Mouse (Mus musculus) kidney, embryonic 16.5 days (tissue): Measurements from ENCODE around the gene Fmnl2. TPM values are rescaled to one million over a fixed set of nuclear protein-coding genes. Genes with fewer than 3 reads are reported as not detected.

Source experiments
- ATAC-seq: fragments of 200-750 bp; cut with Nextera tagmentation; 2 replicates; pipeline ENCODE4 v1.8.0; 2017; ENCODE audit warnings: moderate TSS enrichment; ENCODE audit not compliant: low FRiP score, low TSS enrichment
- H3K27ac ChIP-seq: fragments of 300-500 bp; sonication (generic); 2 replicates; pipeline ENCODE4 v1.5.1; 2014; ENCODE audit warnings: low read length
- H3K27me3 ChIP-seq: fragments of 300-500 bp; sonication (generic); 2 replicates; pipeline ENCODE4 v1.6.1; 2014; ENCODE audit warnings: low read length, control low read depth, mixed read lengths; ENCODE audit not compliant: insufficient read depth
- H3K36me3 ChIP-seq: fragments of 300-500 bp; sonication (generic); 2 replicates; pipeline ENCODE4 v1.6.1; 2014; ENCODE audit warnings: low read length, control low read depth, mixed read lengths; ENCODE audit not compliant: insufficient read depth
- H3K4me1 ChIP-seq: fragments of 300-500 bp; sonication (generic); 2 replicates; pipeline ENCODE4 v1.6.1; 2014; ENCODE audit warnings: low read length, control low read depth, mixed read lengths; ENCODE audit not compliant: insufficient read depth
- H3K4me2 ChIP-seq: fragments of 300-500 bp; sonication (generic); replicated peaks from 2 replicates; pipeline ENCODE4 v1.6.1; 2014; ENCODE audit warnings: low read depth, low read length
- H3K4me3 ChIP-seq: fragments of 300-500 bp; sonication (generic); 2 replicates; pipeline ENCODE4 v1.5.1; 2014; ENCODE audit warnings: mild to moderate bottlenecking, low read length
- H3K9ac ChIP-seq: fragments of 300-500 bp; sonication (generic); replicated peaks from 2 replicates; pipeline ENCODE4 v1.6.1; 2014; ENCODE audit warnings: low read length
- H3K9me3 ChIP-seq: fragments of 300-500 bp; sonication (generic); 2 replicates; pipeline ENCODE4 v1.6.1; 2016; ENCODE audit warnings: low read length, control low read depth
- WGBS: fragments of 180-500 bp; shearing (Covaris S2); extraction: QIAGEN DNeasy Blood & Tissue Kit; methylation state at CpG from one replicate; pipeline ENCODE4 v1.1.7; 2014; 5-methylcytosine and 5-hydroxymethylcytosine counted together
- polyA plus RNA-seq: library from polyadenylated mRNA; unstranded; fragments of >200 nt; fragmentation: Nextera tagmentation; extraction: Ambion mirVana; gene quantifications from 2 replicates; pipeline ENCODE4 v1.2.1, GENCODE M21; 2015

Fmnl2 gene
- polyA plus RNA-seq, 1 experiment from 2014 or later: 5.7 TPM

DNA sequence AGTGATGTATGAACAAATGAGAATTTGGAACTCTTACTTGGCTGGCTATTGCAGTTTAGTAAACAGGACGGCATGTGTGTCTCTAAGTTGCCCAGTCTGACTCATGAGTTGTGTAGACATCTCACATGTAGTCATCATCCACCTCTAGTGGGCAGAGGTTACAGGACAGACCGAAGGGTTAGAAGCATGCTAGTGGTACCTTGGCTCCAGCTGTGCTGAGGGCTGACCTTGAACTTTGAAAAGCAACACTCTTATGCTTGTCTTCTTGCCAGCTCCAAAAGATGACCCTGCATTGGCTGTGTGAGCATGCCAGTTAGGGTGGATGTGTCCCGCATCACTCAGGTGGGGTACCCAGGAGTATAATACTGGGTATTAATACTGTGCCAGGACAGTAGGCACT, 142.8 kb downstream of the Fmnl2 start:
- H3K27ac ChIP-seq: no peak overlapping the region
- 0 out of 2 replicates have a peak, but pooled peaks cover 4% of the 10 kb centered on the region for H3K4me1 ChIP-seq
- H3K27me3 ChIP-seq: no peaks in the 10 kb centered on the region
- H3K4me2 ChIP-seq: no peak overlapping the region
- H3K36me3 ChIP-seq: no peaks in the 10 kb centered on the region
- 92% methylated on average over 3 of the region's 3 CpGs for WGBS
- no peaks in the 10 kb centered on the region for H3K9me3 ChIP-seq
- H3K9ac ChIP-seq: no peak overlapping the region
- ATAC-seq: no peak
- no peak overlapping the region for H3K4me3 ChIP-seq

- H3K36me3 ChIP-seq: no peaks in the 10 kb centered on the region
- no peak overlapping the region for H3K4me3 ChIP-seq
- WGBS: 65% methylated on average over 7 of the region's 7 CpGs
- peaks cover 18% of the 10 kb centered on the region for H3K4me1 ChIP-seq
- H3K27ac ChIP-seq: no peak overlapping the region
- no peak overlapping the region for H3K4me2 ChIP-seq
- no peak overlapping the region for H3K9ac ChIP-seq
- H3K9me3 ChIP-seq: no peaks in the 10 kb centered on the region
- no peaks in the 10 kb centered on the region for H3K27me3 ChIP-seq
- ATAC-seq: no peak
These were observed 148.5 kb downstream of the Fmnl2 start for GRCm38 (mm10) chr2:53006161-53006560.

DNA sequence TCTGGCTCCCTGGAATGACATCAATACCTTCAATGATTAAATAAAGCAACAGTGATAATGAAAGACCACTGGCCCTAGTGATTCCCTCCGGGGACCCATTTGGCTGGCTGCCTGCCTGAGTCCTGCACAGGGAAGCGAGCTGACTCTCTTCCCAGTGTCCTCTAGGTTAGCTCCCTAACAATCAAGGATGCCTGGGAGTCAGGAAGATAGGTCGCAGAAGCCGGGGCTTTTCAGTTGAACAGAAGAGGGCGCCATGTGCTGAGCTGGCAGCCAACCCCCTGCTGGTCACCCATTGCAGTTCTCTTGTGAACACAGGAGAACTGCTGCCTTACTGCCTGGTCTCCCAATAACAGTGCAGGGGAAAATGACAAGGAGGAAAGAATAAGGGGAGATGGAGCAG, 149.5 kb downstream of the Fmnl2 start:
- H3K4me1 ChIP-seq: peaks cover 24% of the 10 kb centered on the region
- no peak overlapping the region for H3K4me2 ChIP-seq
- no peaks in the 10 kb centered on the region for H3K36me3 ChIP-seq
- H3K27me3 ChIP-seq: no peaks in the 10 kb centered on the region
- no peak overlapping the region for H3K9ac ChIP-seq
- 23% methylated on average over 5 of the region's 5 CpGs for WGBS
- no peak overlapping the region for H3K27ac ChIP-seq
- no peaks in the 10 kb centered on the region for H3K9me3 ChIP-seq
- no peak overlapping the region for H3K4me3 ChIP-seq
- peak; percentile 50; the same call in 1 of the 2 replicates for ATAC-seq

DNA sequence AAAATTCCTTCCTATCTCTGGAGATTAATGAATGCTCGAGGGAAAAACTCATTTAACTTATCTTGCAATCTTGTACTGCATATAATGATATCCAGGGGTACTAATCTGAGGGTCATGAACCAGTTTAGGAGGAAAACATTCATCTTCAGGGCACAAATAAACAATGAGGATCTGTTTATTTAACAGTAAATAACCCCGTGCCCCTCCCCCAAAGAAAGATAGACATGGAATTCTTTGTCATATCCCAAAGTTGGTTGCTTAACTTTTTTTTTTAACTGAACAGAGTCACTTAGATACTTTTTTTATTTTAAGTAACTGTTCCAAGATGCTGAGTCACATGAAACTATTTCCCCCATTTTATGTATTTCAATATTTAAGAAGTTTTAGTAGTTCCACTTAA, 155.4 kb downstream of the Fmnl2 start:
- Histone ChIP-seq H3K4me2 (no peak overlapping the region), H3K4me3 (no peak overlapping the region), H3K27ac (no peak overlapping the region), H3K4me1 (peaks cover 26% of the 10 kb centered on the region), H3K36me3 (0 out of 2 replicates have a peak, but pooled peaks cover 2% of the 10 kb centered on the region), H3K27me3 (no peaks in the 10 kb centered on the region), H3K9me3 (no peaks in the 10 kb centered on the region), H3K9ac (no peak overlapping the region)
- 24% methylated on average over 2 of the region's 2 CpGs for WGBS
- ATAC-seq: no peak

DNA sequence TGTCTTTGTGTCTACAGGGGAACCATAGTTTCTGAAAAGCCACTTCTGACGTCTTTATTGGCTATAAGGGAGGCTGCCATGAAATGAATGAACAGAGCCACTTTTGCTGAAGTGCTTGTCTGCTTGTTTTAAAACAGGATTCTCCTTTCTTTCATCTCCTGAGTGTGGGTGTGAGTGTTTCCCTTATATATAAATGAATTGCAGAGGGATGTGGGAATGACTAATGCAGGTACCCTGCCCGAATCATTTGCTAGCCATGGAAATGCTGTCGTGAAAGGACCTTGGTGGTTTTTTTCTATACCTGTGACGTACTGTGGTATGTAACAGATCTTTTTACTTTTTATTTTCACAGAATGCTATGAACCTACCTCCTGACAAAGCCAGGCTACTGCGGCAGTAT, 156.8 kb downstream of the Fmnl2 start:
- Histone ChIP-seq H3K4me2 (no peak overlapping the region), H3K27ac (no peak overlapping the region), H3K9ac (no peak overlapping the region), H3K4me1 (peaks cover 23% of the 10 kb centered on the region), H3K36me3 (0 out of 2 replicates have a peak, but pooled peaks cover 7% of the 10 kb centered on the region), H3K9me3 (no peaks in the 10 kb centered on the region), H3K27me3 (no peaks in the 10 kb centered on the region), H3K4me3 (no peak overlapping the region)
- WGBS: 82% methylated on average over 5 of the region's 5 CpGs
- ATAC-seq: no peak

GRCm38 (mm10) chr2:53022982-53023381, 165.3 kb downstream of the Fmnl2 start:
- Histone ChIP-seq H3K4me1 (no peaks in the 10 kb centered on the region), H3K4me2 (no peak overlapping the region), H3K27me3 (no peaks in the 10 kb centered on the region), H3K27ac (no peak overlapping the region), H3K36me3 (peaks cover 11% of the 10 kb centered on the region), H3K9me3 (no peaks in the 10 kb centered on the region), H3K9ac (no peak overlapping the region), H3K4me3 (no peak overlapping the region)
- 98% methylated on average over 3 of the region's 3 CpGs for WGBS
- ATAC-seq: no peak

DNA sequence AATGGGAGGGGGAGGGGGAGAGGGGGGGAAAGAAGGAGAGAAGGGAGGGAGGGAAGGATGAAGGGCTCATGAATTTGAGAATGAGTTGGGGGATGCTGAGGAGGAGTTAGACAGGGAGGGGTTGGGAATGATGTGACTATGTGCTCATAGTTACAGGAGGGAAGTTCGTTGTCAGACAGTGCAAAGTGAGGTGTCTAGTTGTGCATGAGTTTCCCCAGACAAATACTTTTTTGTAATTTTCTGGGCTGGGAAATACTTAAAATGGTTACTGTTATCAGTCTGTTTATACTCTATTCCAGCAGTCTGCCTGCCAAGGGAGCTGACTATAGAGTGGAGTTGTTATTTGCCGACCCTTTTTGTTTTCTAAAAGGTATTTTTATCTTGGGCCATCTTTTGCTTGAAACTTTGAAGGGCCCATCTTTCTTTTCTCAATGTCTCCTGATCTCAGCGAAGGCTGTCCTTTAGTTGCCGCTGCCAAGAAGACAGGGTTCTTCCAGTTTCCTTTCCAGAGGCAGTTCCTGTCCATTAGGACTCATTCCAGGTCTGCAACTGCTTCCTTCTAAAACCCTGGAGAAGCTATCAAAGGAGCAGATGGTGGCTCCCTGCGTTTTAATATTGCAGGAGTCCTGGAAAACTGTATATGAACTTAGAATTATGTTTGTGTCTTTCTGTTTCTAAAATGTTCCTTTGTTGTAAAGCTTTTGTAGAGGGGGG, 168.6 kb downstream of the Fmnl2 start:
- Histone ChIP-seq H3K4me3 (no peak overlapping the region), H3K27ac (no peak overlapping the region)

DNA sequence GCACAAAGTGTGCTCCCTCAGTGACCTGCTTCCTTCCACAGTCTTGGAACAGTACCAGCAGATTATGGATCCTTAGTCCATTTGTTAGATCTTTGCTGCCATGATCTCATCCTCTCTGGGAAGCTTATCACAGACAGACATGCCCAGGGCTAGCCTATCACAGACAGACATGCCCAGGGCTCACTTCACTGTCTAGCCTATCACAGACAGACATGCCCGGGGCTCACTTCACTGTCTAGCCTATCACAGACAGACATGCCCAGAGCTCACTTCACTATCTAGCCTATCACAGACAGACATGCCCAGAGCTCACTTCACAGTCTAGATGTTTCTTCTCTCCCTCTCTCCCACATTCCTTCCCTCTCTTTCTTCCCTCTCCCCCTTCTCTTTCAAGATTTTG, 171.2 kb downstream of the Fmnl2 start:
- 100% methylated on average over 1 of the region's 1 CpGs for WGBS
- peaks cover 2% of the 10 kb centered on the region; the same call in 1 of the 2 replicates for H3K36me3 ChIP-seq
- no peak overlapping the region for H3K4me3 ChIP-seq
- ATAC-seq: no peak
- no peaks in the 10 kb centered on the region for H3K27me3 ChIP-seq
- H3K4me1 ChIP-seq: peaks cover 15% of the 10 kb centered on the region
- no peak overlapping the region for H3K4me2 ChIP-seq
- no peak overlapping the region for H3K9ac ChIP-seq
- no peak overlapping the region for H3K27ac ChIP-seq
- H3K9me3 ChIP-seq: no peaks in the 10 kb centered on the region

More for the DNA sequence above, 168.6 kb downstream of the Fmnl2 start:
- ATAC-seq: no peak
- WGBS: 73% methylated on average over 5 of the region's 5 CpGs
- Histone ChIP-seq H3K4me1 (peaks cover 15% of the 10 kb centered on the region), H3K27me3 (no peaks in the 10 kb centered on the region), H3K36me3 (peaks cover 7% of the 10 kb centered on the region), H3K4me2 (no peak overlapping the region), H3K9ac (no peak overlapping the region), H3K9me3 (no peaks in the 10 kb centered on the region)

DNA sequence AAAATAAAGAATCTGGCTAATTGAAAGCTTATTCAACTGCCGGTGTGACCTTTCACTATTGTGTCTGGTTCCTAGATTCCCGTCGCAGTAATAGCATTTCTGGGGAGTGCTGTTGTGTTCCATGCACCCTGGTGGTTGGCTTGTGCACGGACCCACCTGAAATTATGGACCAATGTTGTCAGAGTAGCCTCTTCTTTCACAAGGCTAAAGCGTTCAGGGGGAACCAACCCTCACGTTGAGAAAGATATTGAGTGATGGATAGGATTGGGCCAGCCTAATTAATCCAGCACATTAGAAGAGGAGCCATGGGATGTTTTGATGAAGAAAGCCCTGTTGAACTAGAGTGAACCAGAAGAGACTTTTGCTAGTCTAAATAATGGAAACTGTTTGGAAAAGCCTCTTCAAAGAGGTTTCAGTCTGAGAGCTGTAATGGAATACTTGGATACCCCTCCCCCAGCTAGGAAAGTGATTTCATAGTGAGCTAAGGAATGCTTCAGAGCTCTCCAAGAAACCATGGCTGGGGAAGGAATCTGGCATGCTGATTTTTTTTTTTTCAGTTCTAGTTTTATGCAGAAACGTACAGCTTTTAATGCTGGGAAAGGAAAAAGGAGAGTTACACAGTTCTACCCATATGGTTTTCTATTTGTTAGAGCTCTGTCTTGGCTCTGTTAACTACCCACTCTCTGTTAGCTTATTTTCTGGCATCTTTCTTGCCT, 172.2 kb downstream of the Fmnl2 start:
- 37% methylated on average over 7 of the region's 7 CpGs for WGBS
- Histone ChIP-seq H3K36me3 (peaks cover 2% of the 10 kb centered on the region; the same call in 1 of the 2 replicates), H3K4me1 (peaks cover 15% of the 10 kb centered on the region), H3K4me2 (no peak overlapping the region), H3K27ac (peak overlapping the region; percentile 68), H3K4me3 (no peak overlapping the region), H3K9ac (no peak overlapping the region; the same call in 1 of the 2 replicates), H3K27me3 (no peaks in the 10 kb centered on the region), H3K9me3 (no peaks in the 10 kb centered on the region)
- peak; percentile 86 for ATAC-seq

- 43% methylated on average over 5 of the region's 5 CpGs for WGBS
- Histone ChIP-seq H3K4me2 (no peak overlapping the region), H3K27me3 (no peaks in the 10 kb centered on the region), H3K36me3 (peaks cover 2% of the 10 kb centered on the region; the same call in 1 of the 2 replicates), H3K9ac (no peak overlapping the region; the same call in 1 of the 2 replicates), H3K4me1 (peaks cover 15% of the 10 kb centered on the region), H3K4me3 (no peak overlapping the region), H3K9me3 (no peaks in the 10 kb centered on the region), H3K27ac (peak overlapping the region; percentile 43; the same call in 1 of the 2 replicates)
- no peak for ATAC-seq
These were observed 172.8 kb downstream of the Fmnl2 start for GRCm38 (mm10) chr2:53030432-53030826.
